Mouse (Mus musculus) CH12.LX (cell line): ENCODE measurements at regions not wholly inside any gene's neighbourhood (a gene's known extent, or its start where the extent isn't known, plus 50 kb on each side); places are given as distances from the start of the nearest gene placed in this dataset.

Experiments
- CTCF ChIP-seq, 2 experiments: IDR thresholded peaks in 1 of 2; conservative IDR thresholded peaks in 1 of 2; 2 replicates each; pipeline ENCODE4 v1.5.1; 2011 to 2012; ENCODE audit warnings: low read depth in 2 of 2, low read length in 2 of 2, improper control_type of control experiment in 1 of 2, inconsistent platforms in 1 of 2, mild to moderate bottlenecking in 1 of 2, moderate library complexity in 1 of 2
- GABPA ChIP-seq: IDR thresholded peaks from 2 replicates; pipeline ENCODE4 v1.6.1; 2012; ENCODE audit warnings: low read depth, low read length, improper control_type of control experiment, inconsistent platforms; ENCODE audit not compliant: insufficient replicate concordance
- POLR2A ChIP-seq: IDR thresholded peaks from 2 replicates; pipeline ENCODE4 v1.6.1; 2011; ENCODE audit warnings: low read depth, mild to moderate bottlenecking, improper control_type of control experiment, low read length
- RAD21 ChIP-seq: IDR thresholded peaks from 2 replicates; pipeline ENCODE4 v1.6.1; 2011; ENCODE audit warnings: low read depth, mild to moderate bottlenecking, low read length, improper control_type of control experiment, moderate library complexity
- SIN3A ChIP-seq: IDR thresholded peaks from 2 replicates; pipeline ENCODE4 v1.6.1; 2012; ENCODE audit warnings: low read length, improper control_type of control experiment, inconsistent platforms
- USF1 ChIP-seq: IDR thresholded peaks from 2 replicates; pipeline ENCODE4 v1.6.1; 2014; ENCODE audit warnings: low read depth, mild to moderate bottlenecking, inconsistent platforms, low read length, improper control_type of control experiment

- TF ChIP-seq CTCF (conservative IDR thresholded peaks at IDR 0.05 in 1 of 2, IDR thresholded peaks at IDR 0.05 in 1 of 2; ENCODE audit: low read depth in 2 of 2, low read length in 2 of 2) (no peak), RAD21 (no peak), POLR2A (no peak), USF1 (no peak), SIN3A (no peak), GABPA (no peak)
These were observed 173.4 kb upstream of the Myt1l start for GRCm38 (mm10) chr12:29354816-29355215.
